Mouse (Mus musculus) midbrain, postnatal 0 days (tissue): ENCODE data around the gene Srgap3. TPM values are rescaled to one million over a fixed set of nuclear protein-coding genes. Genes with fewer than 3 reads are reported as not detected.

Source experiments
- ATAC-seq: fragments of 200-750 bp; cut with Nextera tagmentation; 2 replicates; pipeline ENCODE4 v1.8.0; 2017; ENCODE audit warnings: moderate number of reproducible peaks, mild to moderate bottlenecking, moderate TSS enrichment, moderate library complexity; ENCODE audit not compliant: low FRiP score
- DNase-seq: peaks from one replicate; pipeline ENCODE4 v3.0.0-alpha.2; 2015; ENCODE audit warnings: low spot score
- H3K27ac ChIP-seq: fragments of 300-500 bp; sonication (generic); 2 replicates; pipeline ENCODE4 v1.5.1; 2014; ENCODE audit warnings: low read depth, mild to moderate bottlenecking, low read length, mixed read lengths
- H3K27me3 ChIP-seq: fragments of 300-500 bp; sonication (generic); 2 replicates; pipeline ENCODE4 v1.6.1; 2014; ENCODE audit warnings: low read length, control low read depth, mixed read lengths; ENCODE audit not compliant: insufficient read depth
- H3K36me3 ChIP-seq: fragments of 300-500 bp; sonication (generic); 2 replicates; pipeline ENCODE4 v1.6.1; 2014; ENCODE audit warnings: low read length, control low read depth, mixed read lengths; ENCODE audit not compliant: insufficient read depth
- H3K4me1 ChIP-seq: fragments of 300-500 bp; sonication (generic); 2 replicates; pipeline ENCODE4 v1.6.1; 2014; ENCODE audit warnings: mild to moderate bottlenecking, control low read depth, antibody characterized with exemption, low read length, mixed read lengths; ENCODE audit not compliant: insufficient read depth
- H3K4me2 ChIP-seq: fragments of 300-500 bp; sonication (generic); 2 replicates; pipeline ENCODE4 v1.6.1; 2014; ENCODE audit warnings: low read depth, mild to moderate bottlenecking, low read length, mixed read lengths; ENCODE audit not compliant: poor library complexity, severe bottlenecking
- H3K4me3 ChIP-seq: fragments of 300-500 bp; sonication (generic); 2 replicates; pipeline ENCODE4 v1.5.1; 2014; ENCODE audit warnings: low read depth, mild to moderate bottlenecking, low read length, moderate library complexity
- H3K9ac ChIP-seq: fragments of 300-500 bp; sonication (generic); replicated peaks from 2 replicates; pipeline ENCODE4 v1.6.1; 2014; ENCODE audit warnings: mild to moderate bottlenecking, low read length, moderate library complexity, mixed read lengths; ENCODE audit not compliant: poor library complexity, severe bottlenecking
- H3K9me3 ChIP-seq: fragments of 300-500 bp; sonication (generic); 2 replicates; pipeline ENCODE4 v1.6.1; 2016; ENCODE audit warnings: low read length, control low read depth
- CTCF ChIP-seq: IDR thresholded peaks from 2 replicates; pipeline ENCODE4 v1.5.1; 2016; ENCODE audit warnings: antibody characterized with exemption, mild to moderate bottlenecking
- WGBS: fragments of 180-500 bp; shearing (Covaris S2); extraction: QIAGEN DNeasy Blood & Tissue Kit; methylation state at CpG from one replicate; pipeline ENCODE4 v1.1.7; 2014; 5-methylcytosine and 5-hydroxymethylcytosine counted together
- polyA plus RNA-seq: library from polyadenylated mRNA; unstranded; fragments of >200 nt; fragmentation: Nextera tagmentation; extraction: Ambion mirVana; gene quantifications from 2 replicates; pipeline ENCODE4 v1.2.1, GENCODE M21; 2015
- total RNA-seq: library from RNA; depleted of rRNA; stranded (reverse); fragments of >200 nt; gene quantifications from 2 replicates; pipeline ENCODE4 v1.2.3, GENCODE M21; 2014

Gene Srgap3
- total and polyA plus RNA-seq, 2 experiments from 2014 or later: 29.8 to 58.6 TPM

DNA sequence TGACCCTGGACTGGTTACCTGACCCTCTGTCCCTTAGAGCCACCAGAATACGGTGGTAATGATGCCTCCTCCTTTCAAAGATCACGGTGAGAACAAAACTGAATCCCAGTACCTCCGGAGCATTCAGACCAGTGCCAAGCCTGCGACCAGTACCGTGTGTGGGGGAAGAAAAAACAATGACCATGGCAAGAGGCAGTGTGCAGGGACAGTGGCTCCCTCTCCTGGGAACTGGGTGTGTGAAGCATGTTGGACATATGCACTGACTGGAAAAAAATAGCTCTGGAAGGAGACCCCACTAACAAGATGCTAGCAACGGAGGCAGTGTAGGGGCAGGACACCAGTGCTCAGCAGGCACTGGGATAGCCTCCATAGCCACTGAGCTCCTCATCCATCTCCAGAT is 157.2 kb downstream of the Srgap3 start:
- Histone ChIP-seq H3K4me1 (no peaks in the 10 kb centered on the region; the same call in 1 of the 2 replicates), H3K27ac (no peak overlapping the region), H3K4me2 (no peak overlapping the region), H3K9me3 (no peaks in the 10 kb centered on the region), H3K27me3 (no peaks in the 10 kb centered on the region), H3K9ac (no peak overlapping the region), H3K36me3 (no peaks in the 10 kb centered on the region), H3K4me3 (no peak overlapping the region)
- DNase-seq (peak; percentile 20), ATAC-seq (no peak)
- peak; percentile 46 for TF ChIP-seq CTCF
- WGBS: 53% methylated on average over 6 of the region's 6 CpGs

GRCm38 (mm10) chr6:112788617-112789016 is 158.4 kb downstream of the Srgap3 start:
- 23% methylated on average over 10 of the region's 10 CpGs for WGBS
- DNase-seq: peak; percentile 27
- ATAC-seq: peak; percentile 49; the same call in 1 of the 2 replicates
- Histone ChIP-seq H3K9ac (no peak overlapping the region), H3K4me3 (no peak overlapping the region), H3K36me3 (no peaks in the 10 kb centered on the region), H3K27me3 (no peaks in the 10 kb centered on the region), H3K4me2 (no peak overlapping the region), H3K4me1 (no peaks in the 10 kb centered on the region; the same call in 1 of the 2 replicates), H3K27ac (0 out of 2 replicates have a peak overlapping the region, but pooled peaks have one; percentile 20), H3K9me3 (no peaks in the 10 kb centered on the region)
- no peak for TF ChIP-seq CTCF

GRCm38 (mm10) chr6:112788174-112788573 is 158.9 kb downstream of the Srgap3 start:
- Histone ChIP-seq H3K27me3 (no peaks in the 10 kb centered on the region), H3K4me3 (no peak overlapping the region), H3K36me3 (no peaks in the 10 kb centered on the region), H3K9ac (no peak overlapping the region), H3K4me1 (no peaks in the 10 kb centered on the region; the same call in 1 of the 2 replicates), H3K4me2 (no peak overlapping the region), H3K27ac (no peak overlapping the region), H3K9me3 (no peaks in the 10 kb centered on the region)
- ATAC-seq (no peak), DNase-seq (no peak)
- no peak for TF ChIP-seq CTCF
- 87% methylated on average over 1 of the region's 1 CpGs for WGBS

DNA sequence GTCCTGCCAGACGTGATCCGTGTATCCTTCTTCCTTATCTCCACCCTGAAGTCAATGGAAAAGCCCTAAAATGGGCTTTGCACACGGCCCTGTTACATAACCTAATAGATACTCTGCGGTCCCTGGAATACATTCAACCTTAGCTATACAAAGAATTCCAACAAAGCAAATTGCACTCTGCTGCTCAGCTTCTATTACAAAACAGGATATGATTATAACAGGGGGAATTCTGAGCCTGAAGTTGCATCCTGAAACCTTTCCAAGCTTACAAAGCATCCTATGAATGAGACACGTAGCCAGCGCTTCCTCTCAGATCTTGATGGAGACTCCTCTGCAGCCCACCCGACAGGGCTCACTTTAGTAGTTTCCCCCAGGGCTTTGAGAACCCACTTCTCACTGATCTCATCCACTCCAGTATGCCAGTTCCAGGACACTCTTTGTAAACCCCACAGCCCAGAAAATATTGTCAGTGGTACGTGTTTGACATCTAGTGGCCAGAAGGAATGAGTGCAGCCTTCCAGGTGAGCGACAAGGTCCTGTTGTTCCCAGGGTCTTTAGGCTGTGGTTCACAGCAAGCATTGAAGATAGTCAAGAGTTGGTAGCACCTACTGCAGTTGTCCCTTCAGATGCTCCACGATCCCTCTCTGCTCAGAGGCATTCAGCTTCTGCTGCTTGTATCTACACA is 165.5 kb downstream of the Srgap3 start:
- TF ChIP-seq CTCF: peak; percentile 56
- H3K9ac ChIP-seq: no peak overlapping the region
- ATAC-seq: no peak
- no peak overlapping the region for H3K27ac ChIP-seq
- H3K27me3 ChIP-seq: no peaks in the 10 kb centered on the region
- DNase-seq: no peak
- no peak overlapping the region for H3K4me2 ChIP-seq
- no peaks in the 10 kb centered on the region for H3K9me3 ChIP-seq
- no peaks in the 10 kb centered on the region for H3K4me1 ChIP-seq
- peaks cover 10% of the 10 kb centered on the region for H3K36me3 ChIP-seq
- WGBS: 84% methylated on average over 10 of the region's 10 CpGs
- H3K4me3 ChIP-seq: no peak overlapping the region

GRCm38 (mm10) chr6:112778211-112778610 is 168.9 kb downstream of the Srgap3 start:
- H3K36me3 ChIP-seq: peaks cover 38% of the 10 kb centered on the region
- WGBS: 82% methylated on average over 3 of the region's 3 CpGs

GRCm38 (mm10) chr6:112776718-112777117 is 170.3 kb downstream of the Srgap3 start:
- peaks cover 38% of the 10 kb centered on the region for H3K36me3 ChIP-seq
- H3K4me1 ChIP-seq: no peaks in the 10 kb centered on the region
- ATAC-seq (no peak), DNase-seq (no peak)
- no peaks in the 10 kb centered on the region for H3K9me3 ChIP-seq
- TF ChIP-seq CTCF: no peak
- no peak overlapping the region for H3K4me3 ChIP-seq
- no peak overlapping the region for H3K9ac ChIP-seq
- no peaks in the 10 kb centered on the region for H3K27me3 ChIP-seq
- WGBS: 96% methylated on average over 6 of the region's 6 CpGs
- no peak overlapping the region for H3K4me2 ChIP-seq
- no peak overlapping the region for H3K27ac ChIP-seq

More at GRCm38 (mm10) chr6:112778211-112778610, 168.9 kb downstream of the Srgap3 start:
- no peak for TF ChIP-seq CTCF
- DNase-seq: peak; percentile 41
- Histone ChIP-seq H3K27me3 (no peaks in the 10 kb centered on the region), H3K4me2 (no peak overlapping the region), H3K4me1 (no peaks in the 10 kb centered on the region), H3K27ac (no peak overlapping the region), H3K9ac (no peak overlapping the region), H3K9me3 (no peaks in the 10 kb centered on the region), H3K4me3 (no peak overlapping the region)
- no peak for ATAC-seq
